Mouse (Mus musculus) retina, postnatal 7 days (tissue): ENCODE results near the gene Hic2.

Experiments
- DNase-seq: peaks from one replicate; pipeline ENCODE4 v3.0.0-alpha.2; 2012; ENCODE audit warnings: low read depth, low spot score

Gene Hic2

DNA sequence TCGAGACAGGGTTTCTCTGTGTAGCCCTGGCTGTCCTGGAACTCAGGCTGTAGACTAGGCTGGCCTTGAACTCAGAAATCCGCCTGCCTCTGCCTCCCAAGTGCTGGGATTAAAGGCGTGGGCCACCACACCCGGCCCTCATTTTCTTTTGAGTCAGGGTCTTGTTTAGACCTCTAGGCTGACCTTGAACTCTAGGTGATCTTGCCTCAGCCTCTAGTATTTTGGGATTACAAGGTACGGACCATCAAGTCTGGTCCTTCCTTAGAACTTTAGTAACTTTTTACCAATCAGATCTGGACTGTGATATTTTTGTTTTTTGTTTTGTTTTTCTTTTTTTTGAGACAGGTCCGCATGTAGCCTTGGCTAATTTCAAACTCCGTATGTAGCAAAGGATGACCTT is 42.3 kb downstream of the Hic2 start, which contains the start of gene Tmem191c:
Gene Tmem191c, plus strand, starts transcription at position 357 of the 400 bp plus-strand sequence.
- DNase-seq = no peak

DNA sequence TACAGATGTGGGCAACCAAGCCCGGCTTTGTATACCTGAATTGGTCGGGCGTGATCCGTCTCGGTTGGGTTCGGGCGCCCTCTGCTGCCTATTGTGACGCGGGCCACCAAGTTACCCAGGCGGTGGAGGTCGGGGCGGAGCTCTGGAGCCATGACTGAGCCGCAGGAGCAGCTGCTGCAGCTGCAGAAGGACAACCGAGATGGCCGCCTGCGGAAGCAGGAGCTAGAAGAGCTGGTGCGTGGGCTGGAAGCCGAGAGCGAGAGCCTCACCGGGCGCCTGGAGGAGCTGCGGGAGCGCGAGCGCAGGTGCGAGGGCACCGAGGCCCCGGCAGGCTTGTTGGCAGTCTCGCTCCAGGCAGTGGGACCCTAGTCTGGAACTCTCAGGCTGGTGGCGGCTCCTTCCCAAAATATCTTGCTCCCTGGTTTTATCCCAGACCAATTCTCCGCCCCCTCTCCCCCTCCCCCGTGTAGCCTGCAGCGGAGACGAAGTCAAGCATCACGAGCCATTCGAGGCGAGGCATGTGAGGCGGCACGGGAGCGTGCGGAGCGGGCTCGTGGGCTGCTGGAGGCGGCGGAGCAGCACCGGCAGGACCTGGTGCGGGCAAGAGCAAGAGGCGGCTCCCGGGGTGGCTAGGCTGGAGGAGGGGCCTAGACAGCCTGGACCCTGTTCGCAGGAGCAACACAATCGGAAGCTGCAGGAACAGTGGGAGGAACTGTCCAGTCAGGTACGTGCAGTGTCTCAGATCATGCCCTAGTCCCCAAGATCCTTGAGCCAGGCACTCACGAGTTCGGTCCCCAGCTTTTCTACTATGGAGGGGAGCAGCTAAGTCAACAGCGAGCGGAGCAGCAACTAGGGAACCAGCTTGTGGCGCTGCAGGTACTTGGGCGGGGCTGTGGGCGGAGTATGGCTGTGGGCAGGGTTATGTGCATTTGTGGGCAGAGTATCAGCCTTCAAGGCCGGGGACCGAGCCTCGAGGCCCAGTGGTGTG is 43.1 kb downstream of the Hic2 start:
- peak; percentile 81 for DNase-seq

DNA sequence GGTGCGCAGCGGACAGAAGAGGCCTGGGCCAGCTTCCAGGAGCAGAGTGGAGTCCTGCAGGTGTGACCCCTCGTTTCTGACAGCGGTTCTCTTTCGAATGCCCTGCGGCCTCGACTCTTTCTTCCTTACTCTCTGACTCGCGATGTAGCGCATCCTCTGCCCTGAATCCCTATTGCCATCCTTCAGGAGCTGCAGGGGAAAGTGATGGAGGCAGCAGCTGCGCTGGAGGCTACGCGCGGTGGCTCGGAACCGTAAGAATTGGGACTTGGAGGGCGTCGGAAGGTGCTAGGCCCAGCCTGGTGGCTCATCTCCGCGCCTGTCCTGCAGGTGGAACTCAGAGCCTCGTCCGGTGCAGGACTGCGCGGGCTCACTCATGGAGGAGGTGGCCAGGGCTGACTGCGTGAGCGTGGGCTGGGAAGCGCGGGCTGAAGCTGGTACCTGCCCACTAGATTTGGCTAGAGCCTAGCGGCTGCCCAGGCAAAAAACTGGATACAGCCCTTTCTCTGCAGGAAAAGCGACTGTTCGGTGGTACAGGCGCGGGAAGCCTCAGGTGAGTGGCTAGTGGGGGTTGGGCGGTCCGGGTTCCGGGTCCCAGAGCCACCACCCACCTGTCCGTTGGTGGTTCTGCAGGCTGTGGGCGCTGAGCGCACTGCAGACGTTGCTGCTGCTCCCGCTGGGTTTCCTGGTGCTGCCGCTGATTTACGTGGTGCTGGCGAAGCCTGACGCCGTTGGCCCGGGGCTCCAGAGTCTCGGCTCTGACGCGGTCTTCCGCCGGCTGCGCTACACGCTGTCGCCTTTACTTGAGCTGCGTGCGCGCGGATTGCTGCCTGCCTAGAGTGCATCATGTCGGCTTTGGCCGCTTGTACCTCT is 44.2 kb downstream of the Hic2 start:
- no peak for DNase-seq

DNA sequence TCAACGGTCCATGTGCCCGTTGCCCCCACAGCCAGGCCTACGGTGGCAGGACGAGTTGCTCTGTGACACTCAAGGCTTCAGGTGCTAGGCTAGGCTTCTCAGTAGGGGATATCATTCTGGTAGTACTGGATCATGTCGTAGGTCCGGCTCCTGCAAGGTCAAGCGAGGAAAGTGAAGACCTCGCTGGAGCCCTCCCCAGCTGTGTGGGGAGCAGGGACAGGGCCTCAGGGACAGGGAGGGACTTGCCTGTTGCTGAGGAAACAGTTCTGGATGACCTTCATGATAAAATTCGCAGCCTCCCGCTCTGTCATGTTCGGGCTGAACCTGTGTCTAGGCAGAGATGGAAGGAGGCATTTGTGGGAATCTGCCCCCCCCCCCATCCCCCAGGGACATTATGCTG is 47.1 kb downstream of the Hic2 start:
- no peak for DNase-seq

DNA sequence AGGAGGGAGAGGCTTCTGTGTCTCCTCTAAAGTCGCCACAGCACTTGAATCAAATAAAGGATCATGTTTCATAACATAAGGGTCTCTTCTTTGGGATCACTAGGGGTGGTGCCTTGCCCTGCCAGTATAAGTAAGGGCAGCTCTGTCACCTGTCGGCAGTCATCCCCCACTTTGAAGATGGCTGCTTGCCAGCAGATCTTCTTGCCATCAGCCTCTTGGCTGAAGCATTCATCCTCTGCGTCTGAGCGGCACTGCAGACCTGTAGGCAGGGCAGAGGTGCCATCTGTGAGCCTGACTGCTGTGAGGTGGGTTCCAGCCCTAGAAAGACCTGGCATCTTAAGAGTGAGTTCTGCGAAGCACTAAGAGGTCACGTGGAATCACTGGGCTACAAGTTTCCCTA is 49.8 kb downstream of the Hic2 start:
- no peak for DNase-seq

DNA sequence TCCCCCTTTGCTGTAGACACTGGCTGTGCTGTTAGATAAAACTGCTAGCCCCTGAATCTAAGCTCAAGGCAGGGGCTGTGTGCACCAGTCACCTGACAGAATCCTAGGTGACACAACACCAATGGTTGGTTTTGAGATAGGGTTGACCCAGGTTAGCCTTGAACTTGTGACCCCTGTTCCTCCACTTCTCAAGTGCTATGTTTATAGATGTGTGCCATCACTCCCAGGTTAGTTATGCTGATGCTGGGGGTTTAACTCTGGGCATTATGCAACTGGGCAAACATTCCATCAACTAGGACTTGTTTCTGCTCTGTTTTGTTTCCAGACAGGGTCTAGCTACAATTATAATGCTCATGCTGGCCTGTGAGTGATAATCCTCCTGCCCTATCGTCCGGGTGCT is 53.7 kb downstream of the Hic2 start:
- DNase-seq = no peak

DNA sequence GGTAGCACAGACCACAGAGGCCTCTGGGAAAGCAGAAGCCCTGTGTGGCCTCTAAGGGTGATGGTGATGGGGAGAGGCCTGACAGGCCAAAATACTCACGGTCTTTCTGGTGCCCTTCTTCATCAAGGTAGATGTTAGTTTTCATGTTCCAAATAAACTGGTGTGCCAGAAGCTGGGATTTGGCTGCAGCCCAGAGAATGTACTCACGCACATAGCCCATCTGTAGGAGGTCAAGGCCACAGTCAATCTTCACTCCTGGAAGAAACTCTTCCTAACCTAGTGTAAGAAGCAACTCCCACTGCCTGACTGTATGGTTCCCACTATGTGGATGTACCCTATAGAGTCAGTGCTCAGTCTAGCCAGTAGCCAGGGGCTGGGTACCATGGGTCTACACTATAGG is 57.6 kb downstream of the Hic2 start:
- DNase-seq = no peak

DNA sequence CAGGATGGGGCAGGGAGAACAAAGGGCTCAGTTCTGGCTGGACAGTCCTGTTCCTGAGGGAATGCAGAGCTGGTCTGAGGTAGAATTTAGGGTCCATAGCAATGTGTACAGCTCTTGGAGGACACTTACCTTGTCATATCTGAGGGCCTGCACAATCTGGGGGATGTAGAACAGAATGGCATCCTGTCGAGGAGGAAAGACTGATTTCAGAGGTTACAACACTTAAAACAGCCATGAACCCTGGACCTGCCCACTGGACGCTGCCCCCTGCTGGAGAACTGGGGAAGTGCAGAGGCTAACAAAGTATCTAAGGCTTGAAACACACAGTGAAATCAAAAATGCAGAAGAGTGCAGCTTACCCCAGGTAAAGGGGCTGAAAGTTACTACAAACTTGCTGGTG is 59.4 kb downstream of the Hic2 start:
- DNase-seq = peak; percentile 47

DNA sequence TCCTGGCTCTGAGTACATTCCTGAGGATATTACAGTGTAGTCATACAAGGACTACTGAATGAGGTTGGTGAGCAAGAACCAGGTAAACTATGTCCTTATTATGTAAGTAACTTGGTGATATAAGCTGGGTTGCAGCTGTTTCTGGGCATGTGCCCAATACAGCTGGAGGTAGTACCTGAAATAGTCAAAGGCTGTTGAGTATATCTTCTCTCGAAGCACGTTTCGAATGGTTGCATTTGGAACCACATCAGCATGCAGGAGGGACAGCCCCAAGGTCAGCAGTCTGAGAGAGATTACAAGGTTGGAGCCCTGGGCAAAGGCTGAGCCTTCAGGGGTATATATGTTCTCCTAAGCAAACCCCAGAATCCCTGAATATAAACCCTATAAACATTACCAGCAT is 67.4 kb downstream of the Hic2 start:
- no peak for DNase-seq

DNA sequence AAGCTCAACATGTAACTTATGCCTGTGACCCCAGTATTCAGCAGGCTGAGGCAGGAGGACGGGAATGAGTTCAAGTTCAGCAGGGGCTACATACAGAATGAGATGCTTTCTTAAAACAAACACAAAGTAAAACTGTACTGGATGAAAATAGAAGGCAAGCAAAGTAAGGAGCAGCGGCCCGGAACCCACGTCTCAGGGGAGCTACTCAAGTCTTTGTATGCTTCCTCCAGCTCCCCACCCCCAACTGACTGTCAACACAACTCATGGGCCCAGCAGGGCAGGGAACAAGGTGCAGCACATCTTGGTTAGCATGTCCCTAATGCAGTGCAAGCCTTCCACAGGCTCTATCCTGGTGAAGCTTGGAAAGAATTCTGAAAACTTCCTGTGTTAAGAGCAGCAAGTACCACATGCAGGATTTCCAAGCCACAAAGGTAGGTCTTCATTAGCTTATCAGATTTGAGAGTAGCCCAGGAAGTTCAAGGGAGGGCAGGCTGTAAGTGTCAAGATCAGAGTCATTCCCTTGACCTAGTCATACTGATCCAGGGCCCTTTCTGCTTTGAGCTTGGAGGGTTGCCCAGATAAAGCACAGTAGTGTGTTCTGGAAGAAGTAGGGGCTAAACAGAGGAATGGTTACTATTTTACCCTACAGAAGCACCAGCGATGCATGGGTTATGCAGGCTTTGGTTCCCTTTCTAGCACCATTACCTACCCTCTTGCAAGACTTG is 70.3 kb downstream of the Hic2 start:
- DNase-seq = no peak

DNA sequence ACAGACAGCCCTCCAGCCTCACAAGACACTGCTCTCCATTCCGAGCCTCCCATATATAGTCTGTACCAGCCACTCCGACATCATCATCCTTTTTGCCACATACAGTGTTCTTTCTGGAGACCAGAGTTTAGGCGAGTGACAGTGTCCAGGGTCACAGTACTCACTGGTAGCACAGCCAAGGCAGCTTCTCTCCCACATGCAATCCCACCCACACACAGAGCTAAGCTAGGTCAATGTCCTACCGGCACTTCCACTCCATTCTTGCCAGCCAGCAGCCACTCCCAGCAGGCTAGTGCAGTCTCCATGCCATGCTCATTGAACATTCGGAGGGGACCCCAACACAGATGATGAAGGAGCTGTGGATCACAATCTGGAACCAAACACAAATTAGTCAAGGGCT is 74.1 kb downstream of the Hic2 start:
- DNase-seq = no peak

DNA sequence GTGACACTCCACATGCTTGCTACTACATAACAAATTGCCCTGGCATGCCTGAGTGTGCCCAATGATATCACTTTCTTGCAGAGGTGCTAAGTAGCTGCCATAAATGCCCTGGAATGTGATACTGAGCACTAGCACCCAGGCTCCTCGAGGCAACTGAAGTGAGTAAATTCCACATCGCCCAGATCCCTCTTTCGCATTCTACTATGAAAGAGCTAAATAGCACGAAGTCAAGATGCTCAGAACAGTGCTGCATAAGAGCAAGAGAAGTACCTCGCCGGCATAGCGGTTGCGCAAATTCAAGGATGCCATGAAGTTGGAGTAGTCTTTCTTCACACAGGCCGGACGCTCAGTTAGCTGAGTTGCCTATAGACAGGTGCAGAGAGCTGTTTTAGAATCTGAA is 75.7 kb downstream of the Hic2 start:
- DNase-seq = no peak

DNA sequence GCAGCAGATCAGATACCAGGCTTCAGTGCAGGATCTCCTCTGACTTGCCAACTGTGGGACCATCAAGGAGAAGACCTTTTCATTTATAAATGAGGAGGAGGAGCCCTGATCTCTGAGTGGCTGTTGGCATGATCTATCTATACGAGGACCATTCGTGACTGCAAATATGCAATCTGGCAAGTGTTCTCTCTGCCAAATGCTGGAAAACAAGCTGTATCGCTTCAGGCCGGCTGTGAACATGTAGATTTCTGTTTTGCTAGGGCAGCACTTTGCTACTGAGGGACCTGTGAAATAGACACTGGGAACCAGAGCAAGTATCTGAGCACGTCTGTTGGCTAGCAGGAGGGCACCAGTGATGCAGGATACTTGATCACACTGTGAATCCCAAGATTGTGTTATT is 79.2 kb downstream of the Hic2 start:
- DNase-seq = no peak
